Mouse (Mus musculus) myocyte (in vitro differentiated cells): ENCODE data around the gene Hist1h2bf. TPM values are rescaled to one million over a fixed set of nuclear protein-coding genes. Genes with fewer than 3 reads are reported as not detected.

ENCODE experiments used
- H3K27me3 ChIP-seq: one replicate; pipeline ENCODE4 v1.6.1; 2011; ENCODE audit not compliant: control insufficient read depth, insufficient read depth, insufficient read length
- H3K36me3 ChIP-seq: one replicate; pipeline ENCODE4 v1.6.1; 2011; ENCODE audit not compliant: control insufficient read depth, insufficient read depth
- H3K4me2 ChIP-seq: one replicate; pipeline ENCODE4 v1.6.1; 2011; ENCODE audit warnings: low read depth, control low read depth
- H3K4me3 ChIP-seq: one replicate; pipeline ENCODE4 v1.5.1; 2011; ENCODE audit warnings: mild to moderate bottlenecking, control low read depth, moderate library complexity
- H3K79me2 ChIP-seq: one replicate; pipeline ENCODE4 v1.6.1; 2011; ENCODE audit not compliant: control insufficient read depth, insufficient read depth
- H3ac ChIP-seq: one replicate; pipeline ENCODE4 v1.6.1; 2011; ENCODE audit not compliant: control insufficient read depth, insufficient read length
- CEBPB ChIP-seq: IDR thresholded peaks from 2 replicates; pipeline ENCODE4 v1.6.1; 2011; ENCODE audit warnings: mild to moderate bottlenecking, moderate library complexity; ENCODE audit not compliant: poor library complexity, insufficient read depth, severe bottlenecking
- E2F4 ChIP-seq: IDR thresholded peaks from one replicate; pipeline ENCODE4 v1.6.1; 2011; ENCODE audit warnings: mild to moderate bottlenecking, control low read depth, moderate library complexity; ENCODE audit not compliant: insufficient read depth
- MAX ChIP-seq: IDR thresholded peaks from one replicate; pipeline ENCODE4 v1.6.1; 2011; ENCODE audit warnings: low read depth, mild to moderate bottlenecking, control low read depth
- MYOD1 ChIP-seq, 3 experiments: IDR thresholded peaks; one replicate each; pipeline ENCODE4 v1.6.1; 2011; ENCODE audit warnings: control low read depth in 2 of 3, low read depth in 2 of 3, mild to moderate bottlenecking in 2 of 3, moderate library complexity in 1 of 3; ENCODE audit not compliant: insufficient read length in 2 of 3, control insufficient read depth in 1 of 3
- MYOG ChIP-seq, 3 experiments: IDR thresholded peaks; one replicate each; pipeline ENCODE4 v1.6.1; 2011; ENCODE audit warnings: control low read depth in 2 of 3, low read depth in 2 of 3, mild to moderate bottlenecking in 2 of 3; ENCODE audit not compliant: insufficient read length in 2 of 3, control insufficient read depth in 1 of 3, insufficient read depth in 1 of 3
- POLR2A ChIP-seq: IDR thresholded peaks from one replicate; pipeline ENCODE4 v1.6.1; 2011; ENCODE audit warnings: low read depth, mild to moderate bottlenecking, control low read depth, moderate library complexity; ENCODE audit not compliant: insufficient read length
- POLR2AphosphoS2 ChIP-seq: IDR thresholded peaks from one replicate; pipeline ENCODE4 v1.6.1; 2011; ENCODE audit warnings: low read depth, control low read depth; ENCODE audit not compliant: insufficient read length
- REST ChIP-seq: IDR thresholded peaks from one replicate; pipeline ENCODE4 v1.6.1; 2011; ENCODE audit warnings: mild to moderate bottlenecking, control low read depth, moderate library complexity; ENCODE audit not compliant: insufficient read depth, insufficient read length
- SRF ChIP-seq: IDR thresholded peaks from one replicate; pipeline ENCODE4 v1.6.1; 2011; ENCODE audit warnings: low read depth; ENCODE audit not compliant: control insufficient read depth, insufficient read length
- TCF12 ChIP-seq: IDR thresholded peaks from one replicate; pipeline ENCODE4 v1.6.1; 2011; ENCODE audit warnings: mild to moderate bottlenecking, control low read depth; ENCODE audit not compliant: poor library complexity, insufficient read depth, severe bottlenecking
- TCF3 ChIP-seq: IDR thresholded peaks from one replicate; pipeline ENCODE4 v1.6.1; 2011; ENCODE audit warnings: low read depth, control low read depth; ENCODE audit not compliant: insufficient read length
- USF1 ChIP-seq: IDR thresholded peaks from one replicate; pipeline ENCODE4 v1.6.1; 2011; ENCODE audit warnings: low read depth, mild to moderate bottlenecking, control low read depth, moderate library complexity
- polyA plus RNA-seq: library from polyadenylated mRNA; unstranded; fragments of >200 nt; fragmentation: generic; extraction: Trizol; gene quantifications from one replicate; pipeline ENCODE4 v1.2.1, GENCODE M21; 2012; ENCODE audit warnings: missing spikeins

Gene Hist1h2bf
- polyA plus RNA-seq, 1 experiment = 2.1 TPM

GRCm38 (mm10) chr13:23583387-23584068 lies 9.5 kb upstream of the Hist1h2bf start:
- peak overlapping the region; percentile 33 for H3K4me3 ChIP-seq

GRCm38 (mm10) chr13:23582219-23583056 lies 8.4 kb upstream of the Hist1h2bf start:
- Histone ChIP-seq H3K4me2 (peak overlapping the region; percentile 96), H3ac (no peak overlapping the region), H3K27me3 (no peaks in the 10 kb centered on the region), H3K36me3 (no peaks in the 10 kb centered on the region), H3K4me3 (peak overlapping the region; percentile 24), H3K79me2 (no peaks in the 10 kb centered on the region)
- TF ChIP-seq SRF = no peak
- no peak for TF ChIP-seq POLR2A
- TF ChIP-seq CEBPB = no peak
- no peak for TF ChIP-seq TCF12
- no peak for TF ChIP-seq TCF3
- TF ChIP-seq REST = no peak
- no peak for TF ChIP-seq POLR2AphosphoS2
- no peak for TF ChIP-seq USF1
- no peak for TF ChIP-seq MAX
- no peak for TF ChIP-seq MYOG (IDR thresholded peaks at IDR 0.05; ENCODE audit: control insufficient read depth in 1 of 3, insufficient read depth in 1 of 3, insufficient read length in 2 of 3, low read depth in 2 of 3)
- TF ChIP-seq E2F4 = no peak
- no peak for TF ChIP-seq MYOD1 (IDR thresholded peaks at IDR 0.05; ENCODE audit: control insufficient read depth in 1 of 3, insufficient read length in 2 of 3, low read depth in 2 of 3)

More at GRCm38 (mm10) chr13:23583387-23584068, 9.5 kb upstream of the Hist1h2bf start:
- TF ChIP-seq TCF12 (no peak), POLR2AphosphoS2 (peak; percentile 14)
- H3K36me3 ChIP-seq = no peaks in the 10 kb centered on the region
- no peaks in the 10 kb centered on the region for H3K27me3 ChIP-seq
- peak overlapping the region; percentile 96 for H3K4me2 ChIP-seq
- H3ac ChIP-seq = no peak overlapping the region
- no peaks in the 10 kb centered on the region for H3K79me2 ChIP-seq

DNA sequence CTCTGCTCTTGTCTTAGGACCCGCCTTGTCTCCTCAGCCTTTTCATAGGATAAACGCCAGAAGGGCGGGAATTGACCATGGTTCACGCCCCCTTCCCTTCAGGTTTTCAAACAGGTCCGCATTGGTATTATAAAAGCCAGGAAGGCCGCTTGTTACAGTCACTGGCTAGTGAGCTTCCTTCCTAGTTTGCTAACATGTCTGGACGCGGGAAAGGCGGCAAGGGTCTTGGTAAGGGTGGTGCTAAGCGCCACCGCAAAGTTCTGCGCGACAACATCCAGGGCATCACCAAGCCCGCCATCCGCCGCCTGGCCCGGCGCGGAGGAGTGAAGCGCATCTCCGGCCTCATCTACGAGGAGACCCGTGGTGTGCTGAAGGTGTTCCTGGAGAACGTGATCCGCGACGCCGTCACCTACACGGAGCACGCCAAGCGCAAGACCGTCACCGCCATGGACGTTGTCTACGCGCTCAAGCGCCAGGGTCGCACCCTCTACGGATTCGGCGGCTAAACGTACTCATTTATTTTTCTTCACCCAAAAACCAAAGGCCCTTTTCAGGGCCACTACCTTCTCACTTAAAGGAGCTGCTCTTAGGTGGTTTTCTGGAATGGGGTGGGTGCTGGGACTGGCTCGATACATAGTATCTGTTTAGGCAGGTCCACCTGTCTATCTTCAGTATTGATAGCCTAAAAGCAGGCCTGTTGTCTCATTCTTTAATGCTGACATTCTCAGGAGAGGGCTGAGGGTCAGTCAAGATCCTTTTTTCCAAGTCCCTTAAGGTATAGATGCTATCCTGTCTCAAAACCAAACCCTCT lies 7.6 kb upstream of the Hist1h2bf start, which contains the start of gene Hist1h4d:
Gene Hist1h4d, plus strand, starts transcription at position 191 of the 811 bp plus-strand sequence.
- peak within 1 kb of the TSS; percentile 96 for H3K4me2 ChIP-seq
- no peak within 1 kb of the TSS for H3ac ChIP-seq
- no peaks in the 10 kb centered on the region for H3K36me3 ChIP-seq
- H3K27me3 ChIP-seq = no peaks in the 10 kb centered on the region
- H3K4me3 ChIP-seq = peak within 1 kb of the TSS; percentile 24
- H3K79me2 ChIP-seq = no peaks in the 10 kb centered on the region
- TF ChIP-seq REST = no peak
- peak; percentile 20 for TF ChIP-seq E2F4
- TF ChIP-seq TCF12 = no peak
- peak; percentile 100 for TF ChIP-seq POLR2AphosphoS2
- peak; percentile 97 for TF ChIP-seq POLR2A

DNA sequence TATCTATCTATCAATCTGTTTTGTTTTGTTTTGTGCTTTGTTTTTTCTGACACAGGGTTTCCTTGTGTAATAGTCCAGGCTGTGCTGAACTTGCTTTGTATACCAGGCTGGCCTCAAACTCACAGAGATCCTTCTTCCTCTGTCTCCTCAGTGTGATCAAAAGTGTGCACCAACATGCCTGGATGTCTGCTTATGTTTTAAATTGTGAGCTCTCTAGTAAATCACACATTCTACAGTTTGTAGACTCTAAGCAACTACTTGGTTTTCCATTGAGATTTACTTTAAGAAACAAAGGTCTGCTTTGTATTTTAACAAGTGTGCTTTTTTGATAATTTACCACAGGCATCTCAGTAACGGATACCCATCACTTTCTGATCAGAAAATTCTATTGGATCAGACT lies 3.8 kb upstream of the Hist1h2bf start:
- Histone ChIP-seq H3K4me2 (no peak overlapping the region), H3K4me3 (no peak overlapping the region), H3K27me3 (no peaks in the 10 kb centered on the region), H3K36me3 (no peaks in the 10 kb centered on the region), H3ac (no peak overlapping the region), H3K79me2 (no peaks in the 10 kb centered on the region)
- TF ChIP-seq CEBPB (no peak), REST (no peak), USF1 (no peak), MAX (no peak), TCF12 (no peak), E2F4 (no peak), POLR2AphosphoS2 (no peak), POLR2A (no peak), MYOD1 (IDR thresholded peaks at IDR 0.05; ENCODE audit: control insufficient read depth in 1 of 3, insufficient read length in 2 of 3, low read depth in 2 of 3) (no peak), MYOG (IDR thresholded peaks at IDR 0.05; ENCODE audit: control insufficient read depth in 1 of 3, insufficient read depth in 1 of 3, insufficient read length in 2 of 3, low read depth in 2 of 3) (no peak), SRF (no peak), TCF3 (no peak)
